Mouse (Mus musculus) neural tube, embryonic 13.5 days (tissue): ENCODE measurements around the gene Tas2r103. TPM values are rescaled to one million over a fixed set of nuclear protein-coding genes. Genes with fewer than 3 reads are reported as not detected.

ENCODE experiments used
- ATAC-seq: fragments of 200-750 bp; cut with Nextera tagmentation; 2 replicates; pipeline ENCODE4 v1.8.0; 2017; ENCODE audit warnings: low read depth, mild to moderate bottlenecking, moderate TSS enrichment, moderate library complexity
- H3K27ac ChIP-seq: fragments of 300-500 bp; sonication (generic); replicated peaks from 2 replicates; pipeline ENCODE4 v1.5.1; 2015; ENCODE audit warnings: moderate library complexity, mild to moderate bottlenecking, inconsistent platforms
- H3K27me3 ChIP-seq: fragments of 300-500 bp; sonication (generic); 2 replicates; pipeline ENCODE4 v1.6.1; 2015; ENCODE audit warnings: mild to moderate bottlenecking, inconsistent platforms
- H3K36me3 ChIP-seq: fragments of 300-500 bp; sonication (generic); 2 replicates; pipeline ENCODE4 v1.6.1; 2015; ENCODE audit warnings: mild to moderate bottlenecking, inconsistent platforms
- H3K4me1 ChIP-seq: fragments of 300-500 bp; sonication (generic); replicated peaks from 2 replicates; pipeline ENCODE4 v1.6.1; 2015; ENCODE audit warnings: inconsistent platforms
- H3K4me2 ChIP-seq: fragments of 300-500 bp; sonication (generic); 2 replicates; pipeline ENCODE4 v1.6.1; 2015; ENCODE audit warnings: inconsistent platforms, mild to moderate bottlenecking, moderate library complexity
- H3K4me3 ChIP-seq: fragments of 300-500 bp; sonication (generic); 2 replicates; pipeline ENCODE4 v1.5.1; 2015; ENCODE audit warnings: mild to moderate bottlenecking, inconsistent platforms
- H3K9ac ChIP-seq: fragments of 300-500 bp; sonication (generic); 2 replicates; pipeline ENCODE4 v1.6.1; 2015; ENCODE audit warnings: moderate library complexity, mild to moderate bottlenecking, inconsistent platforms
- H3K9me3 ChIP-seq: fragments of 300-500 bp; sonication (generic); 2 replicates; pipeline ENCODE4 v1.6.1; 2016; ENCODE audit warnings: inconsistent platforms
- WGBS: fragments of 180-500 bp; shearing (Covaris S2); methylation state at CpG from one replicate; pipeline ENCODE4 v1.1.7; 2015; 5-methylcytosine and 5-hydroxymethylcytosine counted together
- polyA plus RNA-seq: library from polyadenylated mRNA; unstranded; fragments of >200 nt; fragmentation: Nextera tagmentation; extraction: Ambion mirVana; gene quantifications from 2 replicates; pipeline ENCODE4 v1.2.1, GENCODE M21; 2015

The Tas2r103 gene
- not detected in 2 replicates for polyA plus RNA-seq

DNA sequence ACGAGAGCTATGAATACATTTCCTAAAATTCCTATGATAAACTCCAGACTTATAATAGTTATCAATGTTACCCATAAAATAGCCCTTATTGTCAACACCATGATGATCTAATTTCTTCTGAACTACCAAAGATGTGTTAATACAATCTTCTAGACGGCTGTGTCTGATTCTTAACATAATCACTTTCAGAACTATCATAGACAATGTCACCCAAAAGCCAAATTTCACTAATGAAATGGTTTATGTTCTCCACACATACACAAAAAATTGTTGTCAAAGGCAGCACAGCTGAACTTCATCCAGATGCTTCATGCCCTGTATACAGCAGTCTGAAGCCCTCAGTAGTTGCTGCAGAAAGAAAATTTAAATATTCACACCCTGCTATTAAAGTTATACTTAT is at the start of gene Tas2r103:
Gene Tas2r103, minus strand, starts transcription at position 101 of the 400 bp plus-strand sequence.
- Histone ChIP-seq H3K4me2 (no peak within 1 kb of the TSS), H3K4me3 (no peak within 1 kb of the TSS), H3K9me3 (no peaks in the 10 kb centered on the region), H3K4me1 (no peaks in the 10 kb centered on the region), H3K27ac (no peak within 1 kb of the TSS), H3K9ac (no peak within 1 kb of the TSS), H3K36me3 (no peaks in the 10 kb centered on the region), H3K27me3 (no peaks in the 10 kb centered on the region)
- no peak for ATAC-seq
- WGBS, result 84% methylated on average over 2 of the region's 2 CpGs

DNA sequence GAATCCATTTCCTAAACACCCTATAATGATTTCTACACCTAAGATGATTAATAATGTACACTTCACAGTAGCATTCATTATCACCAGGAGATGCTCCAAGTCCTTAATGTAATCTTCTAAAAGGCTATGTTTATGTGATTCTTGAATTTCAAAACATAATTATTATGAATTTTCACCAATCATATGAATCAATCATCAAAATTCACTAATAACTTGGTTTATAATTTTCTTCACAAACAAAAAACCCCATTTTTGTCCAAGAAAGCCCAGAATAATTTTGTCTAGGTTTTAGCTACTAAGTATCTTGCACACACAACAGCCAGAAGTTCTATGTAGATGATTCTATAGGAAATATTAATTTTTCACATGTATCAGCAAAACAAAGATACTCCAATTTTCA is 18.8 kb upstream of the Tas2r103 start, which contains the start of gene Tas2r140:
Gene Tas2r140, minus strand, starts transcription at position 101 of the 400 bp plus-strand sequence.
- Histone ChIP-seq H3K4me1 (no peaks in the 10 kb centered on the region), H3K4me3 (no peak within 1 kb of the TSS), H3K27ac (no peak within 1 kb of the TSS), H3K4me2 (no peak within 1 kb of the TSS), H3K9me3 (no peaks in the 10 kb centered on the region), H3K27me3 (no peaks in the 10 kb centered on the region), H3K9ac (no peak within 1 kb of the TSS), H3K36me3 (no peaks in the 10 kb centered on the region)
- ATAC-seq, result no peak

Other genes with a start within 250 kb of the Tas2r103 start
- gene Tas2r117, start 234.3 kb downstream of the Tas2r103 start, polyA plus RNA-seq, result not detected in 2 replicates
- not detected in 2 replicates for gene Tas2r123, start 190.0 kb downstream of the Tas2r103 start, polyA plus RNA-seq
- gene Tas2r116, start 181.7 kb downstream of the Tas2r103 start, polyA plus RNA-seq, result not detected in 2 replicates
- not detected in 2 replicates for gene Tas2r110, start 169.1 kb downstream of the Tas2r103 start, polyA plus RNA-seq
- gene Tas2r113, start 144.1 kb downstream of the Tas2r103 start, polyA plus RNA-seq, result not detected in 2 replicates
- 0.49 TPM in 1 of 2 replicates, not detected in the other for gene Tas2r125, start 127.5 kb downstream of the Tas2r103 start, polyA plus RNA-seq
- not detected in 2 replicates for gene Tas2r129, start 86.0 kb downstream of the Tas2r103 start, polyA plus RNA-seq
- gene Tas2r131, start 79.2 kb downstream of the Tas2r103 start, polyA plus RNA-seq, result not detected in 2 replicates
- not detected in 2 replicates for gene Tas2r109, start 56.1 kb downstream of the Tas2r103 start, polyA plus RNA-seq
- not detected in 2 replicates for gene Tas2r140, start 18.7 kb upstream of the Tas2r103 start, polyA plus RNA-seq
- 120 and 134 TPM in 2 replicates for gene Smim10l1, start 67.8 kb upstream of the Tas2r103 start, polyA plus RNA-seq